Mouse (Mus musculus) kidney, adult 9 months (tissue): ENCODE data around the gene Zfp646.
"Not testable (repeated sequence)": the region's sequence is repeated elsewhere in the genome, so short reads cannot be mapped to it uniquely, and the experiment has no call there.

Experiments used
- DNase-seq: peaks from one replicate; pipeline ENCODE4 v3.0.0; 2022

Gene Zfp646

DNA sequence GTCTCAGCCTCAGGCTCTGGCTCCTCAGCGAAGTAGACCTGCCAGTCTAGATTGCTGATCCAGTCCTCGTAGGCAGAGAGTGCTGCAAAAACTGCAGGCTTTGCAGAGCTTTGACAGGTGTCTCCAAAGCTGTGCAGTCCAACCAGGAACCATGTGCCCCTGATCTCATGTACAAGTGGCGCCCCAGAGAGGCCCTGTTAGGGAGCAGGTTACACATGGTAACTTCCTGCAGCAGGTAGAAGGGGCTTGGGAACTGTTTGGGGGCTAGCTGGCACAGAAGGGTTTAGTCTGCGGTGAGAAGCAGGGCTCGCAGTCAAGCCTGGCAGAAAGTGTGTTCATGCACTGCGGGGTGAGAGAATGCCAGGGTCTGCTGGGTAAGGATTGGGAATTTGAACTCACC lies 10.5 kb downstream of the Zfp646 start:
- DNase-seq = no peak

- no peak for DNase-seq
These were observed 11.2 kb downstream of the Zfp646 start for GRCm38 (mm10) chr7:127887191-127887590.

DNA sequence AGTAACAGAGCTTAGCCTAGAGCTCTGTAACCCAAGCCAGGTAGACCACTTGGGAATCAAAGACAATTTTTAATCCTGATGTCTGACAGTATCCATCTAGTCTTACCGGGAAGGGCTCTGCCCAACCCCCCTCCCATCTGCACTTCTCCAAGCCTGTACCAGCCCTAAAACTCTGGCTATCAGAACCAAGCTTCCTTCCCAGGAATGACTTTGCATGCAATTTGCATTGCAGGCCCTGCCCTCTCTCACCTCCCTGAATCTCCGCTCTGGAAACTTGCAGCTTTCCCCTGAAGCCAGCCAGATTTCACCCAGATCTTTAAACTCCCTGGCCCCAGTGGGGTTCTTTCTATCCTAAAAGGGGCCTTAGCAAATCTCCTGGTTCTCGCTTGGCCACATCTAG lies 11.8 kb downstream of the Zfp646 start:
- no peak for DNase-seq

DNA sequence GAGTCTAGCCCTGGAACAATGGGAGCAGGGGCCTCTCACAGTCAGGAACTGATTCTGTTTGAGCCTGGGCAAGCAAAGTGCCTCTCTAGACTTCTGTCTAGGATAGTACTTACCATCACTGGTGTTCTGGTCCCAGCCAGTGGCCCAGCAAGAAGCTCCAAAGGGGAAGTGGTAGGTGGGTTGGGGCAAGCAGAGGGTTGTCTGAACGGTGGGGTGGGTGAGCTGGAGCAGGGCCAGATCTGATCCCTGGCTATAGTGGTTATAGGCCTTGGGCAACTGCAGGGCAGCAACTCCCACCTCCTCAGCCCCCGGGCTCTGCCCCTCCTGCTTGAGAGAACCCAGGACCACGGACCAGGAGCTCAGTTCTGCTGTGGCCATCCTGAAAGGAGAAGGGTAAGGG lies 12.8 kb downstream of the Zfp646 start:
- DNase-seq = no peak

- peak; percentile 86 for DNase-seq
These were observed 14.8 kb downstream of the Zfp646 start, which contains the start of gene Prss53 for GRCm38 (mm10) chr7:127890798-127891197. Gene Prss53 (minus strand): TSS chr7:127890970.

DNA sequence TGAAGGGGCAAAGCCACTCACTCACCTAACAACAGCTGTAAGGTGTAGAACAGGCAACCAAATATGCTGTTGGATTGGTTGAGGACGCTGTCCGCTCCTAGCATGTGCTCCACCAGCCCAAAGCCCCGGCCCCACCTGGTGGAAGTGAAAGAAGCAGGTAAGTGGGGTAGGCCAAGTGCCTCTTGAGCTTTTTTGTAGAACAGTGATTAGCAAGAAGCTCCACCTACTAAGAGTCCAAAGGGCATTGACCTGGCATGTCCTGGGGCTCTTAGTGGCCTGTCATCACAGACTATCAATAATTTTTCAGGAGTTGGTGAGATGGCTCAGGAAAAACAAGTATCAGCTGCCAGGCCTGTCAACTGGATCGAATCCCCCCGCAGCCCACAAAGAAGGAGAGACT lies 18.5 kb downstream of the Zfp646 start:
- DNase-seq = peak; percentile 71

DNA sequence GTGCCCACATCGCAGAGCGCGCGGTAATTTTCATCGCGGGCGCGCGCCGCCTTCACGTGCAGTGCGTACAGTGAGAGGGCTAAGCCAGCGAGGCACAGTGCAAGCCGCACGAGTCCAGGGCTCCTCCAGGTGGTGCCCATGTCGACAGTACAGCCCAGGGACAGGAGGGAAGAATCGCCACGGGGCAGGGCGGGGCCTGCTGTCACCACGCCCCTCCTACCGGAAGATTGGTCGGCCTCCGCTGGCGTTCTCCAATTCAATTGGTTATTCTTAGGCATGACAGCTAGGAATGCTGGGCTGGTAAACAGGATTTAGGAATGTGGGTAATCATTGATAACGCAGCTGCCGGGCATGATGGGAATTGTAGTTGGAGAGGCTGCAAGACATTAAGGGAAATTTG lies 19.4 kb downstream of the Zfp646 start, which contains the start of the genes Gm21974 and Vkorc1:
Gm21974 (minus strand) TSS at position 13 of the 400 bp plus-strand sequence.
Vkorc1 (minus strand) TSS at position 176 of the 400 bp plus-strand sequence.
- DNase-seq = peak; percentile 99

DNA sequence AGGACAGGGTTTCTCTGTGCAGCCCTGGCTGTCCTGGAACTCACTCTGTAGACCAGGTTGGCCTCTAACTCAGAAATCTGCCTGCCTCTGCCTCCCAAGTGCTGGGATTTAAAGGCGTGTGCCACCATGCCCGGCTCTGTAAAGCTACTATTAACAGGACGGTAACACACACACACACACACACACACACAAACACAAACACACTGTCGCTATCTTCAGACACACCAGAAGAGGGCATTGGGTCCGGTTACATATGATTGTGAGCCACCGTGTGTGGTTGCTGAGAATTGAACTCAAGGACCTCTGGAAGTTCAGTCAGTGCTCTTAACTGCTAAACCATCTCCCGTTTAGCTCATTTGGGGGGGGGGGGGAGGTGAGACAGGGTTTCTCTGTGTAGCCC lies 19.9 kb downstream of the Zfp646 start:
- not testable (repeated sequence) for DNase-seq

DNA sequence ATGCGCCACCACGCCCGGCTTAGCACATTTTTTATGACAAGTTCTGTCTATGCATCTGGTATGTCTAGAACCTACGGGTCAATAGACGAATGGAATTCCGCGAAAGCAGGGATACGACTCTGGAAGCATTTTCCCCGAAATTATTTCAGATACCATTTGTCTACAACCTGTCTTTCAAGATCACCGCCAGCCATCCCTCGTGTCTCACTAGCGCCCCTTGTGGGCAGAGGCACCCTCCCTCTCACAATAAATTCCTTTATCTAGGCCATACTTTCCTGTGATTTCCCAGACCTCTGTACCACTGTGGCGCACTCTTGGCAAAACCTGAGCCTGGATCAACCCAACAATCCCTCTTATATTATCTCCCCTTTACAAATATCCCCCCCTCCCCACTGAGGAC lies 20.4 kb downstream of the Zfp646 start:
- peak; percentile 70 for DNase-seq

DNA sequence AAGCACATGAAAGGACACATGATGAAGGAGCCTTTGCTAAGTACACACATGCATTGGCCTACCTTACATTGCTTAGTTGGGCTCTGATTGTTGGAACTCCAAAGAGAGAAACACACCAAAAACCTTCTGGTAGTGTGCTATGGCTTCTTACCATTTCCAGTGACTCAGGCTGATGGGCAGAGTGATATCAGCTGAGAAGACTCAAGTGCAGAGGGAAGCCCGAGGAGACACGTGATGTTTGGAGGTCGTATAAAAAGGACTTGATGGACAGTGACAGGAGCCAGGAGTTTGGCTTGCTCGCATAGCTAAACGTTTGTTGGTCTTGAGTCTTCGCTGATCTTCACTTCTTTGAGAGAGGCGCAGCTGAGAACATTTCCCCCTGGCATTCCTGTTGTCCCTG lies 21.5 kb downstream of the Zfp646 start:
- no peak for DNase-seq

DNA sequence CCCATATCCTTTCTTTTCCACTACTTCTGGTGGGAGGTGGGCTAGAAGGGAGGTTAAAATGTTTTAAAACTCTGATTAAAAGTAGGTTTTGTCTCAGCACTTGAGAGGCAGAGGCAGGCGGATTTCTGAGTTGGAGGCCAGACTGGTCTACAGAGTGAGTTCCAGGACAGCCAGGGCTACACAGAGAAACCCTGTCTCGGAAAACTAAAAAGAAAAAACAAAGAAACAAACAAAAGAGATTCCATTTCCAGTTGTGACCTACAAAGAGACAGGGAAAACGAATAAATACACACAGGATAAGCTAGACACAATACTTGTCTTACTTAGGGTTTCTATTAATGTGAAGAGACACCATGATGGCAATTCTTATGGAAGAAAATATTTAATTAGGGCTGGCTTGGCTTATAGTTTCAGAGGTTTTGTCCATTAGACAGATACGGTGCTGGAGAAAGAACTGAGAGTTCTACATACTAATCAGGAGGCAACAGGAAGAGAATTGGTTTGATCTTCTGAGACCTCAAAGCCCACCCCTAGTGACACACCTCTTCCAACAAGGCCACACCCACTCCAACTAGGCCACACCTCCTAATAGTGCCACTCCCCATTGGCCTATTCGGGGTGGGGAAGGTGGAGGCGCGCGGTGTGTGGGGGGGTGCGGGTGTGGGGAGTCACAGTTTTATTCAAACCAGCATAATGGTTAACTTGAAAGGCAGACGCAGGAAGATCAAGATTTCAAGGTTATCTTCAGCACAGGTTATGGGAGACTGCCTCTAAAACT lies 22.3 kb downstream of the Zfp646 start:
- DNase-seq = no peak

DNA sequence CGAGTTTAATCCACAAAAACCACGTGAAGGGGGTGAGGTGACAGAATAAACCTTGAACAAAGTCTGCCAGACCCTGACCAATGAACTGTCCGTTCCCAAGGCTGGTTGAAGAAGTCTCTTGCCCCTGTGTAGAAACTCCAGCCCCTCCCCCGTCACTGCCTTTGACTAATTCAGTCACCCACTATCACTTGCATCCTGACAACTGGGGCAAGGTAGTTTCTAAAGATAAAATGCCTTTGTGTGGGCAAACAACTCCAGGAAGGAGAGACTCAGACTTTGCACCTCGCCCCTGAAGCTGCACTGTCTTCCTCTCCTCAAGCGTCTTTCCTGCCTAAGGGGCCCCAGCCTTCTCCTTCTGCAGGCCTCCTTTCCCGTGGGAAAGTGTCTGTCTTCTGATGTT lies 24.0 kb downstream of the Zfp646 start:
- no peak for DNase-seq

DNA sequence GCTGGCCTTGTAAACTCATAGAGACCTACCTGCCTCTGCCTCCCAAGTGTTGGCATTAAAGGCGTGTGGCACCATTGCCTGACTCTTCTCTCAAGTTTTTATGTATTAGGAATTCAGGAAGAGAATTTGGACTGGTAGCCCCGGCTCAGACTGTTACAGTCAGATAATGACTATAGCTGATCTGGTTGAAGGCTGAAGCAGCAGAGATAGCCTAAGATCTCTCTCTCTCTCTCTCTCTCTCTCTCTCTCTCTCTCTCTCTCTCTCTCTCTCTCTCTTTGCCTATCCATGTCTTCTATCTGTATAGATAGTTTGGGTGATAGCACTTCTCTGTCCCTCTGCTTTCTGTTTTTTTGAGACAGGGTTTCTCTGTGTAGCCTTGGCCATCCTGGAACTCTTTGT lies 25.8 kb downstream of the Zfp646 start:
- no peak for DNase-seq

- DNase-seq = peak; percentile 79
These were observed 28.2 kb downstream of the Zfp646 start, which contains the start of gene Bckdk for GRCm38 (mm10) chr7:127903971-127904796. Gene Bckdk (plus strand): TSS chr7:127904082.

- no peak for DNase-seq
These were observed 31.9 kb downstream of the Zfp646 start for GRCm38 (mm10) chr7:127907939-127908338.

DNA sequence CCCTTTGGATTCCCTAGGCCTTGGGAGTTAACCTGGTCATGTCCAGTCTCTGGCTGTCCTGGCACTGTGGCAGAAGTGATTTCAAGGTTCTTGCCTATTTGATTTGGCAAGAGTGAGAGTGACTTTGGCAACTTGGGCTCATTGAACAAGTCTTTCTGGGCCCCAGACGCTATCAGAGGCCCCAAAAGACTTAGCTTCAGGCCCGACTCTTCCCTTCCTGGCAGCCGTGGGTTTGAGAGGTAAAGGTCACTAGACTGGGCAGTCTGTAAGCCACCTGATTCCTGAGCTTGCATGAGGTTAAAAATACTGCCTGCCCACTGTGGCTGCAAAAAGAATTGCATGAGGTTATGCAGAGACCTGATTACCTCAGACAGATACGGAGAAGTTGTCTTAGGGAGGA lies 32.6 kb downstream of the Zfp646 start:
- DNase-seq = no peak

DNA sequence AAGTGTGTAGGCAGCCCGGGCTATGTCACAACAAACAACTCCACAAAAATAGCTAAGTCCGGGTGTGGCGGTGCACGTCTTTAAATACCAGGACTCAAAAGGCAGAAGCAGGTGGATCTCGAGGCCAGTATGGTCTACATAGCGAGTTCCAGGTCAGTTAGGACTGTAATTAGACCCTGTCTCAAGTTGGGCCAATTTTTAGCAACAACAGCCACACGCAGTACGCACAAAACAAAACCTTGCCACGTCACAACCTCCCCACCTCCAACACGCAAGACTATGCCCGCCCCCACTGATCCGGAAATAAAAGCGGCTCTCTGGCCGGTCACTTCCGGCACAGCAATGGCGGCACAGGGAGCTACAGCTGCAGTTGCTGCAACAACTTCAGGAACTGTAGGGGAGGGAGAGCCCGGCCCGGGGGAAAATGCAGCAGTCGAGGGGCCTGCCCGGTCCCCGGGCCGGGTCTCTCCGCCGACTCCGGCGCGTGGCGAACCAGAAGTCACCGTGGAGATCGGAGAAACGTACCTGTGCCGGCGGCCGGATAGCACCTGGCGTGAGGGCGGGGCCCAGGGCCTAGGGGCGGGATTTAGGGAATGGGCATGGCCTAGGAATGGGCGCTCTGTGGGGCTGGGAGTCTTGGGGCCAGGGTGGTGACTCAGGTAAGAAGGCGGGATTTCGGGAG lies 36.3 kb downstream of the Zfp646 start, which contains the start of gene Kat8:
Kat8 (plus strand) TSS at position 327 of the 682 bp plus-strand sequence.
- peak; percentile 94 for DNase-seq

DNA sequence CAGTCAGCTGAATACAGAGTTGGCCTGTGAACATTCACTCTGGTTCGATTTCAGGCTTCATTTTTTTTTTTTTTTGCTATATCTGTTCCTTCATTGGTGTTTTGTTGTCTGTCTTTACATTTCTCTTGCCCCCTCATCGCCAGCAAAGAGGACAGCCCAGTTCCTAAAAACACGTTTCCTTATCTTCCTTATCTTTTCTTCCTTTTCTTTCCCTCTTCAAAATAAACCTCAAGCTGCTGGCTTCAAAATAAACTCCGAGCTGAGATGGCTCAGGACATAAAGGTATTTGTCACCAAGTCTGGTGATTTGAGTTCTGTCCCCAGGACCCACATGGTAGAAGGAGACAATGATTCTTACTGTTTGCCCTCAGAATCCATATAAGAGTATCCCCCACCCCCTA lies 36.9 kb downstream of the Zfp646 start:
- DNase-seq = no peak

DNA sequence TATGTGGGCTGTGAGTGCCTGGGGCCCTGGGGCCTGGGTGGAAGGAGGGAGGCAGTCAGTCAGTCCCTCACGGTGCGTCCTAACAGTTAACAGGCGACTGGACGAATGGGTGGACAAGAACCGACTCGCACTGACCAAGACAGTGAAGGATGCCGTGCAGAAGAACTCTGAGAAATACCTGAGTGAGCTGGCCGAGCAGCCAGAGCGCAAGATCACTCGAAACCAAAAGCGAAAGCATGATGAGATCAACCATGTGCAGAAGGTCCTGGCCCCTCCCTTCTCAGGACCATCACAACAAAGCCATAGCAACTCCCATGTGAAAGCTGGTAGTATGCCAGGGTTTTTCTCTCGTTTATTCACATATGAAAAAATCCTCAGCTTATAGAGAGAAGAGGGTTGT lies 39.3 kb downstream of the Zfp646 start:
- DNase-seq = no peak

DNA sequence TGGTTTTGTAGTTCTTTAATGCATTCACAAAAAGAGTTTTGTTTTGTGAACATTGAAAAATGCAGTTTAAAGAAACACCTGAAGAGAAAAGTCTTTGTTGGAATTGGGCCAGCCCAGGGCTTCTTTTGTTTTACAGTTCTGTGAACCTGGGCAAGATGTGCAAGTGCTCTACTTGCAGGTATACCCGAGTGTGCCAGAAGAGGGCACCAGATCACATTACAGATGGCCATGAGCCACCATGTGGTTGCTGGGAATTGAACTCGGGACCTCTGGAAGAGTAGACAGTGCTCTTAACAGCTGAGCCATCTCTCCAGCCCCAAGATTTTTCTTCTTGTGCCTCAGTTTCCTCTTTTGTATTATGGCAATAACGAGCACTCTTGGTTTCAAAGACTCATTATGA lies 42.2 kb downstream of the Zfp646 start:
- DNase-seq = peak; percentile 79

DNA sequence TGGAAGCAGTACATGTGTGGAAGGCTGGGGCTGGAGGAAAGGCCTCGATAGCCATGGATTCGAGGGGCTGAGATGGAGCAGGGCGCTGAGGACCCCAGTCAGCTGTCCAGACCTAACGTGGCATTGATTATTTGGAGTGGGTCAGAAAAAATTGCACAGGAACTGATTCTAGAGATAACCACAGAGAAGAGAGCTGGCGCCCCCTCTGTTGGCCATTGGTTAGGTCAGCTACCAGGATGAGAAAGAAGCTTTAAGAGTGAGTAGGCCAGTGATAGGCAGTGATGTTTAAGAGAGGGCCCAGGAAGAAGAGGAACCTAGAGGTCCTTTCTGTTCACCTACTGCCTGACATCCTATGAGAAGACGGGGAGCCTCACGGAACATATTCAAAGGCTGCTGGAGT lies 43.3 kb downstream of the Zfp646 start:
- DNase-seq = no peak

GRCm38 (mm10) chr7:127921516-127921915 lies 45.5 kb downstream of the Zfp646 start:
- no peak for DNase-seq
